Mouse (Mus musculus) MEL (cell line): Measurements from ENCODE around the gene Slc16a8.

ENCODE experiments used
- CTCF ChIP-seq, 3 experiments: IDR thresholded peaks in 2 of 3; conservative IDR thresholded peaks in 1 of 3; 2 replicates each; pipeline ENCODE4 v1.5.1; 2011 to 2012; ENCODE audit warnings: low read length in 3 of 3, low read depth in 2 of 3, mild to moderate bottlenecking in 2 of 3, improper control_type of control experiment in 1 of 3, inconsistent platforms in 1 of 3, mixed read lengths in 1 of 3, moderate library complexity in 1 of 3; ENCODE audit not compliant: control insufficient read depth in 1 of 3, insufficient read depth in 1 of 3, poor library complexity in 1 of 3, severe bottlenecking in 1 of 3
- MAX ChIP-seq: IDR thresholded peaks from 2 replicates; pipeline ENCODE4 v1.6.1; 2011; ENCODE audit warnings: low read length, improper control_type of control experiment
- POLR2A ChIP-seq, 2 experiments: IDR thresholded peaks; 2 replicates each; pipeline ENCODE4 v1.6.1; 2011 to 2012; ENCODE audit warnings: low read length in 2 of 2, mild to moderate bottlenecking in 2 of 2, control low read depth in 1 of 2, improper control_type of control experiment in 1 of 2, low read depth in 1 of 2, moderate library complexity in 1 of 2; ENCODE audit not compliant: control insufficient read depth in 1 of 2, insufficient read depth in 1 of 2, poor library complexity in 1 of 2
- TAL1 ChIP-seq: IDR thresholded peaks from 2 replicates; pipeline ENCODE4 v1.6.1; 2012; ENCODE audit warnings: mild to moderate bottlenecking, inconsistent platforms, low read length, moderate library complexity, mixed read lengths

GRCm38 (mm10) chr15:79243234-79244042 lies 11.1 kb downstream of the Slc16a8 start:
- TF ChIP-seq TAL1, result no peak
- TF ChIP-seq POLR2A (IDR thresholded peaks at IDR 0.05; ENCODE audit: control insufficient read depth in 1 of 2, insufficient read depth in 1 of 2, low read depth in 1 of 2, low read length in 2 of 2, poor library complexity in 1 of 2), result peak in 1 of 2 experiments; percentile 32; a peak in 1 of 4 replicates
- TF ChIP-seq MAX, result peak; percentile 73
- TF ChIP-seq CTCF (IDR thresholded peaks at IDR 0.05 in 2 of 3, conservative IDR thresholded peaks at IDR 0.05 in 1 of 3; ENCODE audit: control insufficient read depth in 1 of 3, insufficient read depth in 1 of 3, low read depth in 2 of 3, low read length in 3 of 3, poor library complexity in 1 of 3, severe bottlenecking in 1 of 3), result peak; percentile 97 to 100 (median 99)
